ENCODE assay signal across 15 mouse cellular contexts in genomic region chr15:86411532-86412080, GRCm38 (mm10).
"Had no signal": no experiment of that assay in that cellular context is flagged by ENCODE, and none has a peak within 500 bp of the region (broad histone marks: within the 10 kb centered on the region; RNA-seq: fewer than 3 reads in every experiment).

No protein-coding gene starts in this region.

- H3K9ac ChIP-seq: lung, embryonic 14.5 days; midbrain, embryonic 15.5 days; neural tube, embryonic 13.5 days had no signal

- DNase-seq: kidney, adult 2 months; layer of hippocampus, adult 9-11 months; lung, embryonic 14.5 days; thymus, adult 18-20 months; thymus, postnatal 36 days had no signal

- H3K36me3 ChIP-seq: midbrain, embryonic 15.5 days; neural tube, embryonic 13.5 days had no signal

- H3K27me3 ChIP-seq: megakaryocyte, embryonic 14.5 days; midbrain, embryonic 15.5 days had no signal

- ATAC-seq: intestine, embryonic 16.5 days; lung, postnatal 0 days; midbrain, embryonic 15.5 days had no signal

- H3K4me2 ChIP-seq: lung, embryonic 14.5 days; midbrain, embryonic 11.5 days; midbrain, embryonic 15.5 days; neural tube, embryonic 13.5 days had no signal

- H3K27ac ChIP-seq: kidney, postnatal 0 days; layer of hippocampus, adult 2 months; macrophage; midbrain, embryonic 15.5 days; neural tube, embryonic 13.5 days had no signal

- H3K4me3 ChIP-seq: layer of hippocampus, adult 2 months; megakaryocyte, embryonic 14.5 days; midbrain, embryonic 15.5 days; myocyte; neural tube, embryonic 13.5 days had no signal

- H3K9me3 ChIP-seq: megakaryocyte, embryonic 14.5 days; midbrain, embryonic 15.5 days; neural tube, embryonic 13.5 days had no signal
